Mouse (Mus musculus) heart, adult 2 months (tissue): ENCODE results near the gene Crip3.

Experiments
- CTCF ChIP-seq: fragments of 200-600 bp; IDR thresholded peaks from 2 replicates; pipeline ENCODE4 v1.8.1; 2022; ENCODE audit warnings: antibody characterized with exemption, mild to moderate bottlenecking, moderate library complexity
- POLR2A ChIP-seq: fragments of 200-500 bp; IDR thresholded peaks from 2 replicates; pipeline ENCODE4 v1.6.1; 2011; ENCODE audit warnings: mild to moderate bottlenecking, low read depth, low read length, control low read depth; ENCODE audit not compliant: insufficient read depth

GRCm38 (mm10) chr17:46384061-46384801 lies 44.5 kb upstream of the Crip3 start:
- TF ChIP-seq POLR2A (no peak), CTCF (no peak)
